Mouse (Mus musculus) stomach, embryonic 15.5 days (tissue): Measurements from ENCODE around the gene Cplx2. TPM values are rescaled to one million over a fixed set of nuclear protein-coding genes. Genes with fewer than 3 reads are reported as not detected.

Experiments used
- ATAC-seq: fragments of 200-750 bp; cut with Nextera tagmentation; 2 replicates; pipeline ENCODE4 v1.8.0; 2017; ENCODE audit warnings: low read depth, moderate number of reproducible peaks, moderate TSS enrichment; ENCODE audit not compliant: insufficient read depth, low FRiP score
- H3K27ac ChIP-seq: fragments of 300-500 bp; sonication (generic); 2 replicates; pipeline ENCODE4 v1.5.1; 2015; ENCODE audit warnings: mild to moderate bottlenecking, inconsistent platforms
- H3K27me3 ChIP-seq: fragments of 300-500 bp; sonication (generic); replicated peaks from 2 replicates; pipeline ENCODE4 v1.6.1; 2015; ENCODE audit warnings: inconsistent platforms
- H3K36me3 ChIP-seq: fragments of 300-500 bp; sonication (generic); 2 replicates; pipeline ENCODE4 v1.6.1; 2015; ENCODE audit warnings: inconsistent platforms
- H3K4me1 ChIP-seq: fragments of 300-500 bp; sonication (generic); 2 replicates; pipeline ENCODE4 v1.6.1; 2015; ENCODE audit warnings: inconsistent platforms
- H3K4me2 ChIP-seq: fragments of 300-500 bp; sonication (generic); 2 replicates; pipeline ENCODE4 v1.6.1; 2015; ENCODE audit warnings: mild to moderate bottlenecking, inconsistent platforms
- H3K4me3 ChIP-seq: fragments of 300-500 bp; sonication (generic); replicated peaks from 2 replicates; pipeline ENCODE4 v1.5.1; 2015; ENCODE audit warnings: inconsistent platforms
- H3K9ac ChIP-seq: fragments of 300-500 bp; sonication (generic); 2 replicates; pipeline ENCODE4 v1.6.1; 2015; ENCODE audit warnings: inconsistent platforms
- H3K9me3 ChIP-seq: fragments of 300-500 bp; sonication (generic); 2 replicates; pipeline ENCODE4 v1.6.1; 2016; ENCODE audit warnings: inconsistent platforms
- WGBS: fragments of 180-500 bp; shearing (Covaris S2); methylation state at CpG from one replicate; pipeline ENCODE4 v1.1.7; 2015; 5-methylcytosine and 5-hydroxymethylcytosine counted together
- polyA plus RNA-seq: library from polyadenylated mRNA; unstranded; fragments of >200 nt; fragmentation: Nextera tagmentation; extraction: Ambion mirVana; gene quantifications from 2 replicates; pipeline ENCODE4 v1.2.1, GENCODE M21; 2015

The Cplx2 gene
- polyA plus RNA-seq, result 3.9 and 4.0 TPM in 2 replicates

DNA sequence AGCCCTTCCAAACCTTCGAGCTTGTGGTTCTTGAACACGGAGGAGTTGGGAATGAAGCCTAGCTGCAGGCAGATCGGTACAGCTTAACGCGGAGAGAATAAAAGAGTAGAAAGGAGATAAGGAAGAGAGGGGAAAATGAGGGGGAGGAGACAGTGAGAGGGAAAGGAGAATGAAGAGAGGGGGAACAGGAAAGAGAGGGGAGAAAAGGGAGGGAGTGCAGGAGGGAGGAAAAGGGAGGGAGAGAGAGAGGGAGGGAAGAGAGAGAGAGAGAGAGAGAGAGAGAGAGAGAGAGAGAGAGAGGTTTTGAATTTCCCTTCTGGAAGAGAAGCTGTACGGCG is at the start of gene Cplx2:
Gene Cplx2, plus strand, starts transcription at position 301 of the 338 bp plus-strand sequence.
- peaks cover 26% of the 10 kb centered on the region for H3K4me1 ChIP-seq
- no peak for ATAC-seq
- H3K4me2 ChIP-seq, result peak within 1 kb of the TSS; percentile 72
- H3K9me3 ChIP-seq, result no peaks in the 10 kb centered on the region
- H3K27ac ChIP-seq, result no peak within 1 kb of the TSS
- peak within 1 kb of the TSS; percentile 38 for H3K4me3 ChIP-seq
- 3% methylated on average over 5 of the region's 7 CpGs for WGBS
- no peaks in the 10 kb centered on the region for H3K36me3 ChIP-seq
- H3K9ac ChIP-seq, result no peak within 1 kb of the TSS
- H3K27me3 ChIP-seq, result 0 out of 2 replicates have a peak, but pooled peaks cover 15% of the 10 kb centered on the region

- Histone ChIP-seq H3K4me1 (no peaks in the 10 kb centered on the region), H3K27me3 (no peaks in the 10 kb centered on the region), H3K9ac (no peak overlapping the region), H3K4me3 (no peak overlapping the region), H3K4me2 (no peak overlapping the region), H3K36me3 (no peaks in the 10 kb centered on the region), H3K27ac (no peak overlapping the region), H3K9me3 (no peaks in the 10 kb centered on the region)
- ATAC-seq, result no peak
- WGBS, result 40% methylated on average over 19 of the region's 19 CpGs
These were observed 48.5 kb upstream of the Cplx2 start for GRCm38 (mm10) chr13:54322396-54323306.

DNA sequence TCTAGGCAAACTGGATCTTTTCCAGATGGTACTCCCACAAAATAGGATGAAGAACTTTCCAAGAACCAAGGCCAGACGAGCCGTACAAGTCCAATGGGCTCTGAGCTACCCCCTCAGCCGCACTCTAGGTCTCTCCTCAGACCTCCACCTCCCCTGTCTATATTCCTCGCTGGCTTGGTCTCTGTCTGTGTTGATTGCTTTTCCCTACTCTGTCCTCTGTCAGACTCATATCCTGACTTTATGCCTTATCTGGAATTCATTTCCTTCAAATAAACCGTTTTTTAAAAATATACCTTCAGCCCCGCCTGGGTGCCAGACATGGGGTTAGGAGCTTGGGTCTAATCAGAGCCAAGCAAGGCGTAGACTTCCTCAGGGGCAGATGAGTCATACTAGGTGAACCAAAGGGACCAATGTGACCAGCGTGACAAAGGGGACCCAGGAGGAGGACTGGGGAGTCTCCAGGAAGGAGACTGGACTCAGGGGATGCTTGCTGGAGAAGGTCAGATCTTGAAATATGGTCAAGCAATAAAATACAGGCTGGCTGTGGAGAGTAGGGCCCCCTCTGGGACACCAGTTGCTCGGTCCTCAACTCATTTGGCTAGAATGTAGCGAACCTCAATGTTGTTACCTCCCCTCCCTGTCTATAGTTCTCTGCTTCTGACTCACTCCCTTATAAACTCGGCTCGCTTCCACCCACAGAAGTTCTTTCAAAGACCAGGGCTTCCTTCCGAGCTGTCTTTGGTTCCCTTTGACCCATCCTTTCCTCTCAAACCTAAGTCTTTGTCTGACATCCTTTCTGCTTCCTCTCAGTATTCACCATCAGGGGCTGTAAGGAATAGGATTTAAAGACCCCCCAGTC is 47.6 kb upstream of the Cplx2 start:
- WGBS, result 68% methylated on average over 13 of the region's 13 CpGs
- H3K4me3 ChIP-seq, result no peak overlapping the region

DNA sequence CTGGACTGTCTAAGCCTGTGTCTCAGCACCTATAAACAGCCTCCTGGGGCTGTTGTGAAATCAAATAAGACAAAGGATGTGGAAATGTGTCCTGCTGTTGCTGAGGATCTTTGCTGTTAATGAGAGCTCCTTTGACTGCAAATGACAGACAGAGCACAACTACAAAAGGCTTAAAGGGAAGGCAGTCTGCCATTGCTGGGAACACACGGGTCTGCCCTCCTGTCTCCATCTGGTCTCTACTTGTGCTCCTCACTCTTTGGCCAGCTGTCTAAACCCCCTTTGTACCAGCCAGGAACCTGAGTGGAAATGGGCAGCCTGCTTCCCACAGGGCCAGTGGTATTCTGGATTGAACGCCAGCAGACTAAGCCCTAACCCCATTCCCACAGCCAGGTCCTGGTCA is 47.0 kb upstream of the Cplx2 start:
- Histone ChIP-seq H3K27me3 (no peaks in the 10 kb centered on the region), H3K4me3 (no peak overlapping the region), H3K27ac (no peak overlapping the region), H3K9me3 (no peaks in the 10 kb centered on the region), H3K9ac (no peak overlapping the region), H3K4me2 (no peak overlapping the region), H3K36me3 (no peaks in the 10 kb centered on the region), H3K4me1 (no peaks in the 10 kb centered on the region)
- ATAC-seq, result no peak
- 75% methylated on average over 2 of the region's 2 CpGs for WGBS

More for the DNA sequence above, 47.6 kb upstream of the Cplx2 start:
- H3K27ac ChIP-seq, result no peak overlapping the region
- no peaks in the 10 kb centered on the region for H3K36me3 ChIP-seq
- H3K27me3 ChIP-seq, result no peaks in the 10 kb centered on the region
- no peaks in the 10 kb centered on the region for H3K9me3 ChIP-seq
- H3K4me2 ChIP-seq, result no peak overlapping the region
- no peaks in the 10 kb centered on the region for H3K4me1 ChIP-seq
- no peak for ATAC-seq
- H3K9ac ChIP-seq, result no peak overlapping the region

- Histone ChIP-seq H3K4me3 (no peak overlapping the region), H3K27ac (no peak overlapping the region), H3K4me1 (no peaks in the 10 kb centered on the region), H3K9me3 (no peaks in the 10 kb centered on the region), H3K9ac (no peak overlapping the region), H3K36me3 (no peaks in the 10 kb centered on the region), H3K4me2 (no peak overlapping the region), H3K27me3 (no peaks in the 10 kb centered on the region)
- 51% methylated on average over 7 of the region's 7 CpGs for WGBS
- no peak for ATAC-seq
These were observed 45.3 kb upstream of the Cplx2 start for GRCm38 (mm10) chr13:54325814-54326213.

DNA sequence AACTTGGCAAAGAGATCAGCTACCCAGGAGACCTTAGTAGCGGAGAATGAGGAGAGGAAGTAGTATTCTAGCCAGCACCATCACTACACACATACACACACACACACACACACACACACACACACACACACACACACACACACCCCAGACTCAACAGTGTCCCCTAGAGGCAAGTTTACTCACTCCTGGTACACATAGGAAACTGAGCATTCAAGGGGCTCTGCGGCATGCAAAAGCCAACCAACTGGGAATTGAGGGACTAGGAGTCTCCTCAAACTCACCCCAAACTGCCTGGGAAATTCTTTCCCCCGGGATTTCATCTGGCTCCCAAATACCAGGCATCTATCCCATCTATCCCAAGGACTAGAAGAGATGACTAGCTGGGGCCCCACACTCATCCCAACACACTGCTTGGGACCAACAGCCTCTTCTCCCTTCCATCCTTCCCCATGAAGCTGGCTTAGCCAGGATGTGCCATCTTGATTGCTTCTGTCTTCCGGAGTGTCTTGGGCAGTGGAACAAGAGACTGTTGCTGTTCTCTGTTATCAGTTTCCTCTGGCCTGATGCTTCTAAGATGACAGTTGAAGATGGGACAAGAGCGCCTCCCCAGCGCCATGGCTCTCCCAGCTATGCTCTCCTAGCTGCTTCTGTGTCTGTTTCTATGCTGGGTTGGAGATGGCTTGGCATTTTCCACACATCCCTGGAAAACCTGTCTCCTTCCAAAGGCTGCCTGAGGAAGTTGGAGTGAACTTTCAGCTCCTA is 44.3 kb upstream of the Cplx2 start:
- no peaks in the 10 kb centered on the region for H3K27me3 ChIP-seq
- no peak overlapping the region for H3K4me2 ChIP-seq
- no peak for ATAC-seq
- no peak overlapping the region for H3K9ac ChIP-seq
- 85% methylated on average over 6 of the region's 6 CpGs for WGBS
- no peak overlapping the region for H3K27ac ChIP-seq
- no peak overlapping the region for H3K4me3 ChIP-seq
- no peaks in the 10 kb centered on the region for H3K9me3 ChIP-seq
- no peaks in the 10 kb centered on the region for H3K36me3 ChIP-seq
- peaks cover 7% of the 10 kb centered on the region; the same call in 1 of the 2 replicates for H3K4me1 ChIP-seq

DNA sequence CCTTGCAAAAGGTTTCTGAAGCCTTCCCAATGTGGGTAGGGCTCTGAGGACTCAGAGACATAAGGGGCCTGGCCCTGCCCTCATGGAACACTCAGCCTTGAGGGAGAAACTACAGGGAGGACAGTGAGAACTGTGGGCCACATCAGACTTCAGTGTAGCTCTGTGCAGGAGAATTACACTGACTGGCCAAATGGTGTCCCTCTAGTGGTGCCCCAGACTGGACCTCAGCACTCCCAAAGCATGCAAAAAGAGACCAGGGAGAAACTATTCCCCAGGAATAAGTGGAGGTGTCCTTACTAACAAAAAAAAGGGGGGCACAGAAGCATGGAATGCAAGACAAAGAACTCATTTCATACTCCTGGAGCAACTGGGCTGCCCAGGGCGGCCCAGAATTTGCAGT is 43.1 kb upstream of the Cplx2 start:
- no peaks in the 10 kb centered on the region for H3K27me3 ChIP-seq
- H3K4me2 ChIP-seq, result no peak overlapping the region
- 90% methylated on average over 1 of the region's 1 CpGs for WGBS
- no peak overlapping the region for H3K27ac ChIP-seq
- H3K9me3 ChIP-seq, result no peaks in the 10 kb centered on the region
- no peaks in the 10 kb centered on the region for H3K36me3 ChIP-seq
- H3K4me3 ChIP-seq, result no peak overlapping the region
- ATAC-seq, result no peak
- H3K9ac ChIP-seq, result no peak overlapping the region
- H3K4me1 ChIP-seq, result peaks cover 10% of the 10 kb centered on the region; the same call in 1 of the 2 replicates

- Histone ChIP-seq H3K4me1 (peaks cover 14% of the 10 kb centered on the region), H3K27ac (no peak overlapping the region), H3K4me3 (no peak overlapping the region), H3K9ac (no peak overlapping the region), H3K36me3 (no peaks in the 10 kb centered on the region), H3K27me3 (no peaks in the 10 kb centered on the region), H3K4me2 (no peak overlapping the region), H3K9me3 (no peaks in the 10 kb centered on the region)
- ATAC-seq, result no peak
- 50% methylated on average over 8 of the region's 8 CpGs for WGBS
These were observed 42.1 kb upstream of the Cplx2 start for GRCm38 (mm10) chr13:54328954-54329490.

DNA sequence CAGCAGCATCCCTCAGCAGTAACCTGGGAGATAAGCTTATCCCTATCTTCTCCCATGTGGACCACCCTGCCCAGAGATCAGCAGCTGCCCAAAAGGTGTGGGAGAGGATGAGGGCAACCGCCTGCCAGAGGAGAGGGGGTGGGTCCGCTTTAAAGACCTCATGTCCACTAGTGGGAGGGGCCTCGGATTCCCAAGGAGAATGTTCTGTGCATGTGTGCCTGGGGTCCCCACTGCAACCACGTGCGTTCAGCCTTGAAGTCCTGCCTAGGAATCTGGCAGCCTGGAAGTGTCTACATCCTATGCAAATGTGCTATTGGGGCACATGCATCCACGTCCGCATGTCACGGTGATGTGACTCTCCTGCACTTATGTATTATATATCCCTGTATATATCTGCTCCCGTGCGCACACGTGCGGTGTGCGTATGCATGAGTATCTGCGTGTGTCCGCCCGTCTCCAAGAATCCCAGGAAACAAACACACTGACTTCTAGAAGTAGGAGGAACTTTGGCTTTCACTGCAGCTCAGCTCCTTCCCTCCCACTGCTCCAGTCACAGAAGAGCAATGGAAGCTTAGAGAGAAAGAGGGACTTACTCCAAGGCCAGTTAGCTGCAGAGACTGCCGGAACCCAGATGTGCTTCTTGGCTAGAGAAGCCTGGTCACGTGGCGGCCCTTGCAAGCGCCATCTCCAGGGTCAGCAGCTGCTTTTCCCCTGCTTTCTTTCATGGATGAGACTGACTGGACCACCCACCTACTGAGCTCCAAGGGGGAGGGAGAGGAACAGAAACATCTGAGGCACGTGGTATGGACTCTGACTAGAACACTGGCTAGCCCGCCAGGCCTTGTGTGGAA is 39.1 kb upstream of the Cplx2 start:
- H3K4me2 ChIP-seq, result peak overlapping the region; percentile 30
- peaks cover 14% of the 10 kb centered on the region for H3K4me1 ChIP-seq
- H3K9ac ChIP-seq, result no peak overlapping the region
- H3K4me3 ChIP-seq, result no peak overlapping the region
- peak; percentile 82 for ATAC-seq
- H3K9me3 ChIP-seq, result no peaks in the 10 kb centered on the region
- no peaks in the 10 kb centered on the region for H3K27me3 ChIP-seq
- H3K27ac ChIP-seq, result peak overlapping the region; percentile 79
- WGBS, result 40% methylated on average over 22 of the region's 22 CpGs
- no peaks in the 10 kb centered on the region for H3K36me3 ChIP-seq

GRCm38 (mm10) chr13:54332921-54333477 is 38.1 kb upstream of the Cplx2 start:
- no peak overlapping the region for H3K4me3 ChIP-seq
- no peaks in the 10 kb centered on the region for H3K27me3 ChIP-seq
- H3K36me3 ChIP-seq, result no peaks in the 10 kb centered on the region
- ATAC-seq, result no peak
- H3K27ac ChIP-seq, result peak overlapping the region; percentile 57
- no peaks in the 10 kb centered on the region for H3K9me3 ChIP-seq
- peaks cover 14% of the 10 kb centered on the region for H3K4me1 ChIP-seq
- no peak overlapping the region for H3K4me2 ChIP-seq
- 66% methylated on average over 8 of the region's 8 CpGs for WGBS
- no peak overlapping the region for H3K9ac ChIP-seq
